Mouse (Mus musculus) midbrain, embryonic 11.5 days (tissue): Measurements from ENCODE around the gene Ear10. TPM values are rescaled to one million over a fixed set of nuclear protein-coding genes. Genes with fewer than 3 reads are reported as not detected.
"Not testable (repeated sequence)": the region's sequence is repeated elsewhere in the genome, so short reads cannot be mapped to it uniquely, and the experiment has no call there.

ENCODE experiments used
- ATAC-seq: fragments of 200-750 bp; cut with Nextera tagmentation; 2 replicates; pipeline ENCODE4 v1.8.0; 2017; ENCODE audit warnings: moderate TSS enrichment, moderate library complexity; ENCODE audit not compliant: low FRiP score
- DNase-seq: peaks from one replicate; pipeline ENCODE4 v3.0.0; 2015; ENCODE audit warnings: low spot score; ENCODE audit errors: missing footprints
- H3K27ac ChIP-seq: fragments of 300-500 bp; sonication (generic); 2 replicates; pipeline ENCODE4 v1.5.1; 2014; ENCODE audit warnings: low read depth, low read length
- H3K27me3 ChIP-seq: fragments of 300-500 bp; sonication (generic); 2 replicates; pipeline ENCODE4 v1.6.1; 2014; ENCODE audit warnings: mild to moderate bottlenecking, low read length, moderate library complexity, mixed read lengths; ENCODE audit not compliant: control insufficient read depth, insufficient read depth
- H3K36me3 ChIP-seq: fragments of 300-500 bp; sonication (generic); 2 replicates; pipeline ENCODE4 v1.6.1; 2014; ENCODE audit warnings: mild to moderate bottlenecking, low read length, moderate library complexity, mixed read lengths; ENCODE audit not compliant: control insufficient read depth, insufficient read depth
- H3K4me1 ChIP-seq: fragments of 300-500 bp; sonication (generic); 2 replicates; pipeline ENCODE4 v1.6.1; 2014; ENCODE audit warnings: low read length; ENCODE audit not compliant: control insufficient read depth, insufficient read depth
- H3K4me2 ChIP-seq: fragments of 300-500 bp; sonication (generic); 2 replicates; pipeline ENCODE4 v1.6.1; 2014; ENCODE audit warnings: mild to moderate bottlenecking, moderate library complexity
- H3K4me3 ChIP-seq: fragments of 300-500 bp; sonication (generic); 2 replicates; pipeline ENCODE4 v1.5.1; 2014; ENCODE audit warnings: low read depth, low read length
- H3K9ac ChIP-seq: fragments of 300-500 bp; sonication (generic); 2 replicates; pipeline ENCODE4 v1.6.1; 2014; ENCODE audit warnings: low read length
- H3K9me3 ChIP-seq: fragments of 300-500 bp; sonication (generic); 2 replicates; pipeline ENCODE4 v1.6.1; 2016; ENCODE audit warnings: low read length; ENCODE audit not compliant: control insufficient read depth
- WGBS: fragments of 180-500 bp; shearing (Covaris S2); extraction: QIAGEN DNeasy Blood & Tissue Kit; methylation state at CpG from one replicate; pipeline ENCODE4 v1.1.7; 2014; 5-methylcytosine and 5-hydroxymethylcytosine counted together
- polyA plus RNA-seq: library from polyadenylated mRNA; unstranded; fragments of >200 nt; fragmentation: Nextera tagmentation; extraction: Ambion mirVana; gene quantifications from 2 replicates; pipeline ENCODE4 v1.2.1, GENCODE M21; 2014

Gene Ear10
- polyA plus RNA-seq: not detected in 2 replicates

DNA sequence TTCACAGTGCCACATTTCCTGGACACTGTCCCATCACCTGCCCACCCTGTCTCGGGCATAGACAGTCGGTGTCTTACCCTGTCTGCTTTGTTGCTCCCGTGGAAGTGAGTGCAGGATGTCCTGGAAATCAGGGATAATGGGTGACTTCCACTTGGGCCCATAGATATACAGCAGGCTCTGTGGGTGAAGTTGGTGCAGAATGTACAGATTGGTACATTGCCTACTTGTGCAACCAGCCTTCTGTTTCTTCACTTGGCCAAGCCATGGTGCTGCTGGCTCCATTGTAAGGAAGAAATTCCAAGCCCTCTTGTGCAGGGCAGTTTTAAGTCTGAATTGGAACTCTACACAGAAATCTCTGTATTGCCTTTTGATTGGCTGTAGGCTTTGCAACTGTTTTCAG, at the start of gene Ear10:
TSS of gene Ear10 (minus strand) at position 101 of the 400 bp plus-strand sequence.
- H3K36me3 ChIP-seq, ATAC-seq, H3K4me3 ChIP-seq, H3K4me2 ChIP-seq, H3K9me3 ChIP-seq, H3K4me1 ChIP-seq, H3K27me3 ChIP-seq, H3K27ac ChIP-seq, H3K9ac ChIP-seq: not testable (repeated sequence)
- WGBS: 88% methylated on average over 3 of the region's 3 CpGs
- peak; percentile 17 for DNase-seq

GRCm38 (mm10) chr14:43956769-43957168, 33.4 kb upstream of the Ear10 start, which contains the start of gene Ang5:
Gene Ang5 (plus strand): TSS chr14:43957069.
- not testable (repeated sequence) for H3K27ac ChIP-seq, H3K4me3 ChIP-seq
- no CpG with 5 or more reads among the region's 2 CpGs for WGBS

DNA sequence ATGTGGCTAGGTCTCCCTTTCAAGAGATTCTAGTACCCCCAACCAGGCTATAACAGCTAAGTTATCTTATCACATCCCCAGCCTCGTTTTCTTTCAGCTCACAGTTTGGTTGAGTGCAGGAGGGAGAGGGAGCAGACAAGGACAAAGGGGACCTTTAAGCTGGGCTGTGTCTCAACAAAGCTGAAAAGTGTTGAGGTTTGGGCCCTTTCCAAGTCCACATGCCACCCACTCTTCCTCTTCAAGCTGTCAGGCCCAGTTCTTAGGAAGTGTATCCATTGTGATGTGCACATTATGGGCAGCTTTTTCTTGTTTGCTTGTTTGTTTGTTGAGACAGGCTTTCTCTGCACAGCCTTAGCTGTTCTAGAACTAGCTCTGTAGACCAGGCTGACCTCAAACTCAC, 31.7 kb upstream of the Ear10 start:
- not testable (repeated sequence) for ATAC-seq, H3K9me3 ChIP-seq, H3K4me3 ChIP-seq, H3K4me1 ChIP-seq, DNase-seq, H3K36me3 ChIP-seq, H3K27me3 ChIP-seq, H3K4me2 ChIP-seq, H3K9ac ChIP-seq, H3K27ac ChIP-seq
- WGBS: no CpG with 5 or more reads among the region's 1 CpGs

More at GRCm38 (mm10) chr14:43956769-43957168, 33.4 kb upstream of the Ear10 start, which contains the start of gene Ang5:
- not testable (repeated sequence) for H3K9ac ChIP-seq, ATAC-seq, H3K36me3 ChIP-seq, H3K4me2 ChIP-seq, H3K4me1 ChIP-seq, DNase-seq, H3K27me3 ChIP-seq, H3K9me3 ChIP-seq

DNA sequence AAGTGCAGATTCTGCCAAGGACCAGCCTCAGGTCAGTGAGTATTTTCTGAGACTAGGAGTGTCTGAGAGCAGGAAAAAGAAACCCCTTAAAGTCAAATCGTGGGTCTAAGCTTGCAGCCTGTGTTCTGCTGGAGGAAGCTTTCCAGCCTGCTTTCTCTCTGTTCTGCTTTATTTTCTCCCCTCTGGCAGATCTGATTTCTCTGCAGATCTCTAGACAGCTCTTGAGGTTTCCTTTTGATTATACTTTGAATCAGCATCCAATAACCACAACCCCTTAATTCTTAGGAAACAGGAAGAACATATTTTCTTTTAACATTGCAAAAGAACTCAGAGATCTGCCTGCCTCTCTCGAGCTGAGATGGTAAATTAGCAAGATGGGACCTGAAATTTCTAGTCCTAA, 30.0 kb upstream of the Ear10 start:
- DNase-seq, H3K36me3 ChIP-seq, H3K27ac ChIP-seq, H3K9me3 ChIP-seq, H3K4me1 ChIP-seq, H3K27me3 ChIP-seq, ATAC-seq, H3K9ac ChIP-seq, H3K4me2 ChIP-seq, H3K4me3 ChIP-seq: not testable (repeated sequence)
- 88% methylated on average over 1 of the region's 2 CpGs for WGBS

DNA sequence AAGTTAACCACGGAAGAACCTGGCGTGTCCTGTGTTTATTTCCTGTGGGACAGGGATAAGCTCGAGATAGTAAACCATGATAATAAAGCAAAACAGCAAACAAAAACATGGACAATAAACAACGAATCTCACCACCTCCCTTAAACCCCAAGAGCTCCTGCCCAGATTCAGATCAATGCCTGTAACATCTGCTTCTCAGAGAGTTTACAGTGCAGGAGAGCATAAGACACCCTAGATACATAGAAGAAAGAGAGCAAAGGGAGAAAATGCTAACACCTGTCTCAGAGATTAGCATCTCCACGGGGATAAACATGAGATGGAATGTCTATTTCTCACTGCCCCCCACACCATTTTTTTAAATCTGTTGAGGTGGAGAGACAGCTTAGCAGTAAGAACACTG, 10.0 kb upstream of the Ear10 start:
- not testable (repeated sequence) for H3K4me1 ChIP-seq, H3K36me3 ChIP-seq, H3K9ac ChIP-seq, H3K27me3 ChIP-seq, DNase-seq, ATAC-seq, H3K4me2 ChIP-seq, H3K27ac ChIP-seq, H3K9me3 ChIP-seq, H3K4me3 ChIP-seq
- WGBS: 52% methylated on average over 5 of the region's 5 CpGs

DNA sequence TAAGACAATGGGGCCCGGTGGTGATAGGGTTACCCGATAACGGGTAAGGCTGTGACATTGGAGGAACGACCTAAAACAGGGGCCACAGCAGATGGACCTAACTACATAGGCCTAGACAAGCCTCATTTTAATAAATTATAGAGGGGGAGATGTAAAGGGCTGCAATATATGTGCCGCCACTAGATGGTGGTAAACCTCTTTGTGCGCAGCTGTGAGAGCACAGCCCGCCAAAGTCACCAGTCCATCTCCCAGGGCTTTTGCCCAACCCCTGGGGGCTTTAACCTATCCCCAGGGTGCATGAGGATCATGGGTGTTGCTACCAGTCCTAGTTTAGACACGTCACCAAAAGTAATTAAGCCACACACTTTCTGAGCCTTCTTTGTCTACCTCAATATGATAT, 9.6 kb upstream of the Ear10 start:
- not testable (repeated sequence) for H3K36me3 ChIP-seq, H3K4me1 ChIP-seq, H3K4me2 ChIP-seq, H3K9me3 ChIP-seq, ATAC-seq, H3K27me3 ChIP-seq, H3K4me3 ChIP-seq, H3K9ac ChIP-seq, H3K27ac ChIP-seq
- 17% methylated on average over 8 of the region's 8 CpGs for WGBS
- DNase-seq: peak; percentile 90

DNA sequence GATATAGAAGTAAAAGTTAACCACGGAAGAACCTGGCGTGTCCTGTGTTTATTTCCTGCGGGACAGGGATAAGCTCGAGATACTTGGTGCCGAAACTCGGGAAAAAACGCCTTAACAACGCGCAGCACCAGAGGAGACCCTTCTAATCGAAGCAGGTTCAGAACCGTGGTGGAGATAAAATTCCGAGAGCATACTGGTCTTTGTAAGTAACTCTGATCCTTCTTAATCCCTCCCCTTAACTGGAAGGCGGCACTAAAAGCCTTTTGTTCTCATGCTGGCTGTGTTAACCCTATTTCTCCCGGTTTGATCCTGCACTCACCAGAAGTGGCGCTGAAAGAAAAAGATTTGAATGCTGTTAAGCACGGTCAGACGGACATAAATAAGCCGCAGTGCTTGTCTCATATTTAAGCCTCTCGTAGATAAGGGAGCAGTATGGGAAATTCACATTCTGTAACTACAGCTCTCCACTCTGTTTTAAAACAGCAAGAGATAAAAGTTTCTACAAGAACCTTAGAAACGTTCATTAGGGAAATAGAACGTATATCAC, 2.1 kb upstream of the Ear10 start:
- H3K4me3 ChIP-seq: peak overlapping the region; percentile 37
- H3K4me2 ChIP-seq: peak overlapping the region; percentile 46
- not testable (repeated sequence) for H3K9me3 ChIP-seq, H3K27me3 ChIP-seq, H3K4me1 ChIP-seq, H3K36me3 ChIP-seq
- peak overlapping the region; percentile 70 for H3K9ac ChIP-seq
- peak overlapping the region; percentile 82 for H3K27ac ChIP-seq
- 5% methylated on average over 21 of the region's 21 CpGs for WGBS
- DNase-seq: peak; percentile 96
- ATAC-seq: peak; percentile 95

GRCm38 (mm10) chr14:43924688-43925403, 1.5 kb upstream of the Ear10 start, which contains the start of gene Gm8113:
Gene Gm8113 (plus strand): TSS chr14:43925390.
- peak; percentile 99 for ATAC-seq
- H3K9ac ChIP-seq: peak within 1 kb of the TSS; percentile 70
- peak within 1 kb of the TSS; percentile 37 for H3K4me3 ChIP-seq
- 10% methylated on average over 10 of the region's 10 CpGs for WGBS
- H3K9me3 ChIP-seq, H3K36me3 ChIP-seq, H3K27me3 ChIP-seq, H3K4me1 ChIP-seq: not testable (repeated sequence)
- peak within 1 kb of the TSS; percentile 46 for H3K4me2 ChIP-seq
- peak; percentile 99 for DNase-seq
- peak within 1 kb of the TSS; percentile 82 for H3K27ac ChIP-seq

- H3K9me3 ChIP-seq, H3K4me3 ChIP-seq, H3K36me3 ChIP-seq, ATAC-seq, H3K27ac ChIP-seq, H3K4me1 ChIP-seq, H3K9ac ChIP-seq, H3K27me3 ChIP-seq, H3K4me2 ChIP-seq: not testable (repeated sequence)
- peak; percentile 17 for DNase-seq
Measured at GRCm38 (mm10) chr14:43918214-43918613, 5.1 kb downstream of the Ear10 start.
